Mouse (Mus musculus): ENCODE measurements at regions not wholly inside any gene's neighbourhood (a gene's known extent, or its start where the extent isn't known, plus 50 kb on each side); places are given as distances from the start of the nearest gene placed in this dataset.
A peak's percentile ranks its signal among the peaks of the same experiment; 100 is the strongest.
"Not testable (repeated sequence)": the region's sequence is repeated elsewhere in the genome, so short reads cannot be mapped to it uniquely, and the experiment has no call there.

GRCm38 (mm10) chr2:109402556-109402955, 122.0 kb upstream of the Mettl15 start:
- no peak for DNase-seq (ENCODE audit: low read depth, low spot score)

- no peak for DNase-seq (ENCODE audit: low read depth, low spot score)
Observed at GRCm38 (mm10) chr2:109404262-109404661, 123.7 kb upstream of the Mettl15 start.

- no peak for DNase-seq (ENCODE audit: low read depth, low spot score)
Observed at GRCm38 (mm10) chr2:109406591-109407079, 126.1 kb upstream of the Mettl15 start.

GRCm38 (mm10) chr2:109420098-109420497, 139.6 kb upstream of the Mettl15 start:
- DNase-seq (ENCODE audit: low read depth, low spot score): peak; percentile 16

DNA sequence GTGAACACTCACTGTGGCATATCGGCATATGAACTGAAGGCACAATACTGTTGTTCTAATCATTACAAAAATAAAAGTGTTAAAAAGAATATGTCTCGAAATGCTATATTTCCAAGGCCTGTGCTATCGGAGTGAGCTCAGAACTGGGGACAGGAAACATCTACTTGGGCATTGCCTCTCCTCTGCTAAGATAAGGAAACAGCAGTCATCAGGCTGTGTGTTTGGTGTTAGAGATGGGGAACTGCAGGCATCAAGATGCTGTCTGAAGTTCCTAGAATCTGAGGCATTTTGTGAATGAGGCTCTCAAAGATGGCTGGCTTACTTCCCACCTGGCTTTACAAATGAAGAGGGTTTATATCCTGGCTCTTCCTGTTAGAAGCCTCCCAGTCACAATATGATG, 150.6 kb upstream of the Mettl15 start:
- DNase-seq (ENCODE audit: low read depth, low spot score): no peak

DNA sequence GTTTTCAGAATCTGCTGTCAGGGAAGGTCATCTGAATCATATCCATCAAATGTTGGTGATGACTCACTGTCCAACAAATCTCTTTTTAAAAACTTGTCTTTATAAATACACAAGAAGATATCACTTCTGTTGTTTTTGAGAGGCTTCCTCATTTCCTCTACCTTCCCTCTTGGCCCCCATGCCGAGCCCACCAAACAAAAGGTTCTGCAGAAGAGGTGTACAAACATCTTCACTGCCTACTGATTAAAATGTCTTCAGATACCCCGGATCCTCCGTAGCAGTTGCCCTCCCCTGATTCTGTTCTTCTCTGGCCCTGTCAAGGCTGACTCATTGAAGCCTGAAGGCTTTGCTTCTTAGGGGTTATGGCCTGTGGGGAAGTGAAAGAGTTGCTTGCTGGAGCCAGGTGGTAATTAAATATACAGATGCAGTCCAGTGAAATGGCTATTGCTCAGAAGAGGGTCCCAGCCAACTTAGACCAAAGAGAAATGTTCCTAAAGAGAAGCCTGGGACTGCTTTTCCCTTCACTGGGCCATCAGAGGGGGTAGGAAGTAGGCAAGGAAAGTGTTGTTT, 162.1 kb upstream of the Mettl15 start:
- DNase-seq (ENCODE audit: low read depth, low spot score): no peak

- no peak for DNase-seq (ENCODE audit: low read depth, low spot score)
Observed at GRCm38 (mm10) chr2:109443521-109444066, 163.0 kb upstream of the Mettl15 start.

GRCm38 (mm10) chr2:109462246-109462645, 181.7 kb upstream of the Mettl15 start:
- not testable (repeated sequence) for DNase-seq (ENCODE audit: low read depth, low spot score)

- no peak for DNase-seq (ENCODE audit: low read depth, low spot score)
Observed at GRCm38 (mm10) chr2:109484306-109484705, 190.2 kb upstream of the Bdnf start.

- no peak for DNase-seq (ENCODE audit: low read depth, low spot score)
Observed at GRCm38 (mm10) chr2:109487591-109487990, 186.9 kb upstream of the Bdnf start.

DNA sequence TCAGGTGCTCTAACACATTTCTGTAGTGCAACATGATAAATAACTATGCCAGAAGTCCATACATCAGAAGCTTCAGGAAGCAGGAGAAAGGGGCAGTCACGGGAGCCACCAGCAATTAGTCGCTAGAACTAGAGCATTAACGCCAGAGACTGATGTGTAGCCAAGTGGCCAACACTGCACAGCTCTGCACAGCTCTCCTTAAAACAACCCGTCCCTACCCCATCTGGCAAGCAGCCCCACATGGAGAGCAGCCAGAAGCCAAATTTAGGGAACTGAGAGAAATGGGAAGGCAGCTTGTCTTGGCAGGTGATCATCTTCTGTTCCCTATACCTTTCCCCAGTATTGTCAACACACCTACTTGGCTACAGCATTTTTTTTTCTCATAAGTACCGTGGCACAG, 172.3 kb upstream of the Bdnf start:
- DNase-seq (ENCODE audit: low read depth, low spot score): no peak

DNA sequence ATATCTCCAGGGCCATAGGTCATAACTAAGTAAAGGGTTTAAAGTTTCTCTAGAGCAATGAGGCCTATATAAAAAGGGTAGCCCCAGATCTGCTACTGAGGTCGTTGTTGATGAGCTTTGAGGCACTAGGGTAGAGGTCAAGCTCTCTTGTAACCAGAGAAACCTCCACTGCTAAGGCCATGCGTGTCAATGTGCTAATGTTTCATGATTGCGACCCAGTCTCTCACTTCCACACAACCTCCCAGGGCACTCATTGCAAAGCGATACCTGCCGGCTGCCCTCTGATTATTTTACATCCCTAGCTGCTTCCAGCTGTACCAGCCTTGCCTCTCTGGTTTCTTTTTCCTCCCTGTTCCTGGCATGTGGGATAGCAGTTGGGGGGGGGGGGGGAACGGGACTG, 169.6 kb upstream of the Bdnf start:
- DNase-seq (ENCODE audit: low read depth, low spot score): no peak

GRCm38 (mm10) chr2:109510070-109510979, 164.2 kb upstream of the Bdnf start:
- DNase-seq (ENCODE audit: low read depth, low spot score): no peak

- DNase-seq (ENCODE audit: low read depth, low spot score): no peak
Observed at GRCm38 (mm10) chr2:109511142-109511541, 163.4 kb upstream of the Bdnf start.

GRCm38 (mm10) chr2:109519261-109519660, 155.2 kb upstream of the Bdnf start:
- DNase-seq (ENCODE audit: low read depth, low spot score): no peak

DNA sequence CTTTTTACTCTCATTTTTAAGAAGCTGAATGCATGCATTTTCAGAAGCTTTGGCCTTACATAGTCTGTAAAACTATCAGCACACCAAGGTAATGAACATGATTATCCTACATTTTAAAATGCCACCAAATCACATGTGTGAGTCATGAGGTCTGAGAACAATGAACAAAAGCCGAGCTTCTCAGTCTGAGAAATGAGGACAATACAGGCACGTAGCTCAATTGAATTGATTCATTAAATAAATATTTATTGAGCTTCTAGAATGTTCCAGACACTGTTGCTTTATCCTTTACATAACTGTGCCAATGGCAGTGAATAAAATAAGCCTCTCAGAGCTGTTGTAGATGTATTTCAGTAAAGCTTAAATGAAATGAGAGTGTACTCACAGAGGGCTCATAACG, 154.0 kb upstream of the Bdnf start:
- no peak for DNase-seq (ENCODE audit: low read depth, low spot score)

DNA sequence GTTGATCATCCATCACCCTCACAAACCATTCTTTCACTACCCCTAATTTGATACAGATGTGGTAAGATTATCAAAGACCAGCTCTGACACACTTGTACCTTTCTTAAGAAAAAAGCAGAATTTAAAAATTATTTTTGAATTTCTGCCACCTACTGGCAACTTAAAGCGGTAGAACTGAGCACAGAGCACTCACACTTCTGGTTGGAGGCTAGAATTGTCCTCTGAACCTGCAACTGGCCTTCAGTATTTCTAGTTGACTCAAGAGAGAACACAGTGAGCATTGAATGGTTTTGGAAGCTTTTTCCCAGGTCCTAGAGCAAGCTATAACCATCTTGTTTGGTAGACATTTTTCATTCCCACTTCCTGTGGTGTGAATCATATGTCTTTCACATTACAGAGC, 135.0 kb upstream of the Bdnf start:
- DNase-seq (ENCODE audit: low read depth, low spot score): no peak

GRCm38 (mm10) chr2:109546486-109547115, 127.9 kb upstream of the Bdnf start:
- no peak for DNase-seq (ENCODE audit: low read depth, low spot score)

DNA sequence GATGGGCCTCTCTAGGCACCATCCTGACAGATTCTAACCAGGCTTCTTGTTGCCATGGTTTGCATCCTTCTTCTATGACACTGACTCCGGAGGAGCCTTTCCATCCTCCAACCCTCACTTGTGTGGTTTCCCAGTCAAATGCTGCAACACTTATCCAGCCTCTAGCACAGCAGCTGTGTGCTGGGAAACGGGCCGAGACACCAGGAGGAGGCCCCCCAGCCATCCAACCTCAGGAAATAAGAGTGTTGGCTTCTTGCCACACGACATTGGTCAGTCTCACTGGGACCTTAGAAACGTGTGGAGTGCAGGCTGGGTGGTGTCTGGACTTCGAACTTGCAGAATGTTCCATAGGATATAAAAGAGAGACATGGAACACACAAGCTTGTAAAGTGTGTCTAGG, 119.9 kb upstream of the Bdnf start:
- no peak for DNase-seq (ENCODE audit: low read depth, low spot score)

DNA sequence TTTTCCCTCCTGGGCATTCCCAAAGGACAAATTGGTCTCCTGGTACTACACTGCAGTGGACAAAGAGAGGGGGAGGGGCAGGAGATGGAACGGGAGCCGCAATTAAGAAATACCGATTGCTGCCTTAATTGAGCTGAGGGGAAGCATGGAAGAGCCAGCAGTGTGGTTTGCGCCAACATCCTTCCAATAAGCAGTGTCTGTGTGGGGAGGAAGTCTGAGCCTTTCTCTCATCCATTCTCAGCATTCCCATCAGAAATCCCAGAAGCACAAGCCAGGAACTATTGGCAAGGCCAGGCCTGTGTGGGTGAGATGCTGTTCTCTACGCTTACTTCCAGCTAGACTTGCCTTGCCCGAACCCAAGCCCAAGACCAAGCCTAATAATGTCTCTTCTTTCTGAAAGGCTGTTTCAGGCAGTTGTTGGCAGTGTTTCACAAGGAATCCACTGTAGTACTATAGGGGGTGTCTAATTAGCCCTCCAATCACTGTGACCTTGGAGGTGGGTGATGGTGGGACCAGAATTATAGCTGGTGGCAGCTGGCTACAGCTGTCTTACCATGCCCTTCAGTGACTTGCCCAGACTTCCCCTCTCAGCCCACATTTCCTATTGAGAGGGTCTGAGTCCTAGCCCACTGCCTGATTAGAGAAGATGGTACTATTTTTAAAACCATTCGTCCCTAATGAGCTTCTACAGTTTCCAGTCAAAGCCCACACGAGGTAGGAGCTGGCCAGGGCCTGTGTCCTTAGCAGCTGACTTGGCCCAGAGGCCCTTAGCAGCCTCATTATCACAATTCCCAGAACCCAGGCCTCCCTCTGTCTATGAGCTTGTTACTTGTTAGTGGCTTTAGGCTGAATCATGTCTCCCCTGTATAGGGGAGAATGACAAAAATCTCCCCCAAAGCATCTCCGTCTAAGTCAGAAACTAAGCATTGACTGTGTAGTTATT, 115.1 kb upstream of the Bdnf start:
- no peak for DNase-seq (ENCODE audit: low read depth, low spot score)

- DNase-seq (ENCODE audit: low read depth, low spot score): no peak
Observed at GRCm38 (mm10) chr2:109562996-109563395, 111.5 kb upstream of the Bdnf start.
